Mouse (Mus musculus) A20 (cell line): ENCODE results near the gene Fads2.

Experiments used
- DNase-seq: peaks from one replicate; pipeline ENCODE4 v3.0.0-alpha.2; 2011; ENCODE audit warnings: low read depth, low spot score

Gene Fads2

DNA sequence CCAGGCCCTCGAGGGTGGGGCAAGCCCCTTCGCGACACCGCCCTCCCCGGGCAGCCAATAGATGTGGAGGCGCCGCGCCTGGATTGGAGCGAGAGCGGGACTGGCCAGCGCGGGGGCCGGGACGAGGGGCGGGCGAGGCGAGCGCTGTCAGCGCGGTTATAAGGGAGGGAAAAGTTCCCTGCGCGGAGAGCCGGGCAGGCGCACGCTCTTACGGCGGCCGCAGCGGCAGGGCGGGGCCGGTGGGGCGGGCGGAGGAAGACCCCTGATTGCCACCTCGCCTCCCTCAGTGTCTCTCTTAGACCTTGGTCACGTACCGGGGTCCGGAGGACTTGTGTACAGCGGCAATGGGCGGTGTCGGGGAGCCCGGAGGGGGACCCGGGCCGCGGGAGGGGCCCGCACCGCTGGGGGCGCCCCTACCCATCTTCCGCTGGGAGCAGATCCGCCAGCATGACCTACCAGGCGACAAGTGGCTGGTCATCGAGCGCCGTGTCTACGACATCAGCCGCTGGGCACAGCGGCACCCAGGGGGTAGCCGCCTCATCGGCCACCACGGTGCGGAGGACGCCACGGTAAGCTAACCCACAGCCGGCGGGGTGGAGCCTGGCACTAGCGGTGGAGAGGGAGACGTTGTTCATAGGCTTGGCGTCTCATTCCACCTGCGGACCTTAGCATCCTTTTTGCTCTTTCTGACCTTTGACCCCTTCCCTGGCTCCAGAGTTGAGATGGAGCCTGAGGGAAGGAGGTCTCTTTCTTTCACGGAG lies 60.0 kb downstream of the Fads2 start, which contains the start of gene Fads3:
Fads3 (plus strand) TSS at position 182 of the 761 bp plus-strand sequence.
- no peak for DNase-seq

GRCm38 (mm10) chr19:10040866-10041387 lies 60.6 kb downstream of the Fads2 start:
- no peak for DNase-seq

DNA sequence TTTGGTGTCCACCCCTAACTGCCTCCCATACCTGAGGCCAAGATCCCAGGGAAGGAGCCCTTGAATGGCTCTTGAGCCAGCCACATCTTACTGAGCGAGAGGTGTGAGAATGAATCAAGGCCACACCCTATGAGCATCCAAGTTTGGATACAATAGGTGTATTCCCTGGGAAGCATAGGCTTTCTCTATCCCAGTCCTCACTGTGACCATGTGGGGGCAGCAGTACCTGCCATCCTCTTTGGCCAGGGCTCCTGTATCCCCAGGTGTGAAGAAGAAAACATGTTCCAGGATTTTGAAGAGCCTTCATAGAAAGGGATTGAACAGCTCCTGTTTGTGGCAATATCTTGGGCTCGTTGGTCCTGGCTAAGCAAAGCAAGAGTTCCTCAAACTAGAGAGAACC lies 61.9 kb downstream of the Fads2 start:
- no peak for DNase-seq

DNA sequence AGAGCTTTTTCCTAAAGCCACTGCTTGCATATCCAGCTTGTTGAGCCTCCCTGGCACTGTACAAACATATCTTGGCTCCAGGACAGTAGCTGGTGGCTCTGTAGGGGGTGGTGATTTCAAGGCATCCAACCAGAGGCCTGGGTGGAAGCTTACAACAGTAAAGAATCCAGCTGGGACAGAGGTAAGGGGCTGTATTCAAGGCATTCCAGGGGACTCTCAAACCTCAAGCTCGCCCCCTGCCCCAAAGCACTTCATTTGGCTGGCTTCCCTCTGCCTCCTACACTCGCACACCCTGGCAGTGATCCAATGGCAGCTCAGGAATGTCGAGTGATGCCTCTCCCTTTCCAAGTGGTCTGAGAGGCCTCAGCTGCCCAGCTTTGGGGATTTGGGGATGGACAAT lies 62.6 kb downstream of the Fads2 start:
- DNase-seq: no peak

DNA sequence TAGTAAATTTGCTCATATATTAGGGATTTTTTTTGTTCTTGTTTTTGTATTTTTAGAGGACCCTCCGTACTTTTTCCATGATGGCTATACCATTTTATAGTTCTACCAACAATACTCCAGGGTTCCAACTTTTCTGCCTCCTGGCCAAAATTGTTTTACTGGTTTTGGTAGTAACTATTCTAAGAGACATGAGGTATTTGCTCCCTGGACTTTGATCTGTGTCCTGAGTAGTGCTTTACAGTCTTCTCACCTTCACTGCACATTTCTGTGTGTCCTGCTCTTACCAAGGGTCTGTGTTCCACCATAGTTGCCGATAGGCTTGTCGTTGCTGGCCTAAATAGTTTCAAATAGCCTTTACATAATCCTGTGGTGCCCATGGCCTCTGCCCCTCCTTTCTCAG lies 63.2 kb downstream of the Fads2 start:
- no peak for DNase-seq

- DNase-seq: no peak
These were observed 64.0 kb downstream of the Fads2 start for GRCm38 (mm10) chr19:10037534-10037933.

DNA sequence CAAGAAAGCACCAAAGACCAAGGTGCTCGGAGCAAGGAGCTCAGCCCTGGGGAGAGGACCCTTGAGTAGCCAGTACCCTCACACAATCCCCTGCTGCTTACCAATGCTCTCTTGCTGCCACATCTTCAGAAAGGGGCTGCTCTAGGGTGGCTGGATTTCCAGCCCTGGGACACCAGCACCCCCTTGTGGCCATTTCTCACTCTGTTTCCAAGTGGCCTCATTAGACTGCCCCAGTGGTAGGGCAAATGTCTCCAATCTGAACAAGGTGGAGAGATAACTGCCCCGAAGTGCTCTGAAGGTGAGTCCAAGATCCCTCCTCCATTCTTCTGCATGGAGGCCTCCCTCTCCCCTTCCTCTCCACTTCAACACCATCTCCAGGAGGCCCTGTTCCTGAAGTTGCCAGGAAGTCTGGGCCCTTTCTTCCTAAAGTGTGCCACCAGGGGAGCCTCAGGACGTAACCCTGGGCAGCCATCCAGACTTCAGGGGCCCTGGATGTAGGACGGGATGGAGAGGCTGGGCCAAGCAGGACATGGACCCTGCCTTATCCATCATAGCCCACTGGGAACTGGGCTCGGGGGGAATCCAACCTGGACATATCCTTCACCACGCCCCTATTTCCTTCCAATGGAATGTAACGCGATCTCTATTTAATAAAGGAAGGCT lies 66.6 kb downstream of the Fads2 start:
- DNase-seq: peak; percentile 78

DNA sequence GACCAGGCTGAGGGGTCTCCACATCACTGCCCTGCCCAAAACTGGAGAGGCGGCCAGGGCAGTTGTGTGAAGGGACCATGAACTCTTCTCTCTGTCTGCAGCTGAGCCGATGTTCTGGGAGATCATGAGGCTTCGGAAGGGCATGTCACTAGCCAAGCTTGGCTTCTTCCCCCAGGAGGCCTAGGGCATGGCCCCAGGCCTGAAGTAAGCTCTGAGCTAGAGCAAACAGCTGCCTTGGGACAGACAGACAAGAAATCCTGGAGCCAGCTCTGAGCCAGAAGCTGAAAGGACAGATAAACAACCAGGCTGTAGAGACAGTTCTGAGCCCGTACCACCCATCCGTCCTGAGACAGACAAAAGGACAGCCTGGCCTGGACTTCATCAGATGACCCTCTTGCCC lies 67.2 kb downstream of the Fads2 start:
- DNase-seq: no peak

- DNase-seq: peak; percentile 69
These were observed 68.2 kb downstream of the Fads2 start for GRCm38 (mm10) chr19:10033211-10033973.

- no peak for DNase-seq
These were observed 71.8 kb downstream of the Fads2 start for GRCm38 (mm10) chr19:10029746-10030145.

- DNase-seq: no peak
These were observed 76.2 kb downstream of the Fads2 start for GRCm38 (mm10) chr19:10025169-10025875.

GRCm38 (mm10) chr19:10023304-10023758 lies 78.2 kb downstream of the Fads2 start:
- no peak for DNase-seq

GRCm38 (mm10) chr19:10022414-10023303 lies 78.9 kb downstream of the Fads2 start:
- DNase-seq: peak; percentile 17

DNA sequence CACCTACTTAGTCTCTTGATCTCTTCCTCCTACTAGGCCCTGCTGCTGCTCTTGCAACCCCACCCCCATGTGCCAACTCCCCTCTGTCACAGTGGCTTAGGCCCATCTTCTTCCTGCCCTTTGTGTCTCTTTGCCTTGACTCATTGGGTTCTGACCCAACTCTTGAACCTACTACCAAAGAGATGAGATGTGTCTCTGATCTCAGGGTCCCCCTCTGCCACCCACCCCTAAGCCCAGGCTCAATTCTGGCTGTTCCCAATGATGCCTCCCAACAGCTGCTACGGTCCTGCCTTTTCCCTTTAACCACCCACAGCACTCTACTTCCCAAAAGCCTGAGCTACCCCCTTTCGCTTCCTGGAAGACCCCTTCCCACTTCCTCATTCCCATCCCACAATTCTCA lies 79.6 kb downstream of the Fads2 start:
- DNase-seq: no peak

DNA sequence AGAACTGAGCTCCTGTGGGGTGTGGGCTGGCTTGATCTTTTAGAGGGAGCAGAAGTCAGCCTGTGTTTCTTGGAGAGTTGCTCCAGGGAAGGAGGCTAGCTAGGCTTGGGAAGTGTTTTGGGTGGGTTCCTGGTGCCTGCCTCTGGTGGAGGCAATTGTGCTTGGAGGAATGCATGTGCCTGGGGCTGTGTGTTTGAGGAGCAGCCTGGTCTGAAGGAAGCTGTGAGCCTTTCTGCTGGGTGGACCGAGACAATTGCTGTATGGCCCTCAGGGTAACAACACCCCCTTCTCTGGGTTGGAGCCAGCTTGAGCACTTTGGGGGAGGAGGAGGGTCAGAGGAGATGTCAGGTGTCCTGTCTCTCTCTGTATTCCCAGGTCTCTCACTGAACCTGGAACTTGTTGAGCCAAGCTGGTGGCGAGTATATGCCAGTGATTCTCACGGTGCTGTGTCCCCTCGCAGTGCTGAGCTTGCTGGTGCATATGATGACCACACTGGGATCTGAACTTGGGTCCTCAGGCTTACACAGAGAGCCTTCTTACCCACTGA lies 82.3 kb downstream of the Fads2 start:
- no peak for DNase-seq

GRCm38 (mm10) chr19:10018527-10018818 lies 83.1 kb downstream of the Fads2 start:
- no peak for DNase-seq

- peak; percentile 73 for DNase-seq
These were observed 83.7 kb downstream of the Fads2 start for GRCm38 (mm10) chr19:10017637-10018526.

GRCm38 (mm10) chr19:10016151-10016550 lies 85.4 kb downstream of the Fads2 start:
- no peak for DNase-seq

DNA sequence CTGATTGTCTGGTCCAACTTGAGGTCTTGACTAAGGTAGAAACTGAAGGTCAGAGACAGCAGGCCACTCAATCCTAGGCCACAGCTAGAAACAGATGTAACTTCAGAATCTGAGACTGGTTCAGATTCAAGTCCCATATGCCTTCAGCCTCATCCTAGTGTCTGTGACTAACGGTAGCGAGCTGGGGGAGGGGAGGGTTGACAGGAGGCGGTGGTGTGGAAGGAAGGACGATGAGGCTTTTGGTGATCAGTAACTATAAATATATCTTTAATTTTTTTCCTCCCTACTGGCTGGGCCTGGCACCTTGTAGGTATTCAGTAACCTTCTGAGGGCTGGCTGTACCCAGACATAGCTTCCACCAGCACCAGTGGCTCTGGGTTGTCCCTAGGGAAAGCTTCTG lies 86.1 kb downstream of the Fads2 start:
- no peak for DNase-seq
